Comparison of ENCODE assay signal across 8 mouse cellular contexts in the genomic region with DNA sequence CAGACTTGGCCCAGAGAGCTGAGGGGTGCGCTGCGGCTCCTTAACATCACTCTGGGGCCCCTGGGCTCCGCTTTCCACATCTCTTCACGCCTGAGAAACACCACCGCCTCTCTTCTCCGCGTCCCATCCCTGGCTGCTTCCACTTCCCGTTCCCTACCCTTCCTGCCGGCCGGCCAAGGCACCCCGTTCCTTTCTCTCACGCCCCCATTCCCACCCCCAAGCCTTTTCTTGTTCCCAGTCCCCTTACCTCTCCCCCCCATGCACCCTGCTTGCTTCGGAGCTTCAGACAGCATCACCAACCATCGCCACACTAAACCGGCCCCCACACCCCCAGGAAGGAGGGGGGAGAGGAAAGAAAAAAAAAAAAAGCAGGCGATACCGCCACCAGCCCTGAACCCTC. TPM values are rescaled to one million over a fixed set of nuclear protein-coding genes. Genes with fewer than 3 reads are reported as not detected.
DNase-seq lines count a peak whose midpoint lies in the region; ATAC-seq and TF ChIP-seq lines count a peak whose summit lies in the region.

No protein-coding gene starts in this region.

- DNase-seq in heart, postnatal 25 days (ENCODE audit: low spot score), result no peak
- DNase-seq in brain, embryonic 14.5 days (ENCODE audit: low read depth), result peak; percentile 53
- DNase-seq in hindbrain, embryonic 11.5 days (ENCODE audit: low spot score), result peak; percentile 35
- DNase-seq in thymus, postnatal 25 days, result no peak
- DNase-seq in ovary, postnatal 14 days (ENCODE audit: low spot score), result no peak
- DNase-seq in spleen, postnatal 36 days (ENCODE audit: low spot score in 2 of 2), result no peak

- H3K4me1 ChIP-seq in heart, embryonic 13.5 days, result peaks cover 24% of the 10 kb centered on the region
- peaks cover 8% of the 10 kb centered on the region; the same call in 1 of the 2 replicates for H3K4me1 ChIP-seq in hindbrain, embryonic 11.5 days (replicated peaks; ENCODE audit: control insufficient read depth, insufficient read depth, low read length)
- peaks cover 74% of the 10 kb centered on the region for H3K4me1 ChIP-seq in midbrain, embryonic 12.5 days

- peak overlapping the region; percentile 76 for H3K4me2 ChIP-seq in heart, embryonic 13.5 days
- peak overlapping the region; percentile 58 for H3K4me2 ChIP-seq in hindbrain, embryonic 11.5 days (replicated peaks; ENCODE audit: low read depth, low read length)
- H3K4me2 ChIP-seq in midbrain, embryonic 12.5 days (replicated peaks), result peak overlapping the region; percentile 69

- no peak for TF ChIP-seq POLR2A in brain, embryonic 14.5 days (IDR thresholded peaks at IDR 0.05; ENCODE audit: borderline replicate concordance, extremely low read depth, insufficient read depth, insufficient read length, poor library complexity, severe bottlenecking)

- H3K36me3 ChIP-seq in heart, embryonic 13.5 days, result no peaks in the 10 kb centered on the region
- H3K36me3 ChIP-seq in hindbrain, embryonic 11.5 days (ENCODE audit: control insufficient read depth, insufficient read depth, low read length), result no peaks in the 10 kb centered on the region
- no peaks in the 10 kb centered on the region for H3K36me3 ChIP-seq in midbrain, embryonic 12.5 days

- H3K27me3 ChIP-seq in heart, embryonic 13.5 days (replicated peaks), result peaks cover 99% of the 10 kb centered on the region
- H3K27me3 ChIP-seq in hindbrain, embryonic 11.5 days (ENCODE audit: control insufficient read depth, insufficient read depth, low read length), result peaks cover 22% of the 10 kb centered on the region
- peaks cover 58% of the 10 kb centered on the region for H3K27me3 ChIP-seq in midbrain, embryonic 12.5 days

- TF ChIP-seq CTCF in brain, embryonic 14.5 days (IDR thresholded peaks at IDR 0.05; ENCODE audit: borderline replicate concordance, extremely low read depth, insufficient read depth, insufficient read length), result no peak

- H3K9ac ChIP-seq in heart, embryonic 13.5 days, result no peak overlapping the region
- H3K9ac ChIP-seq in hindbrain, embryonic 11.5 days (ENCODE audit: low read depth, low read length), result peak overlapping the region; percentile 72
- H3K9ac ChIP-seq in midbrain, embryonic 12.5 days (replicated peaks), result peak overlapping the region; percentile 89

- H3K9me3 ChIP-seq in heart, embryonic 13.5 days, result no peaks in the 10 kb centered on the region
- no peaks in the 10 kb centered on the region for H3K9me3 ChIP-seq in hindbrain, embryonic 11.5 days (ENCODE audit: control insufficient read depth, low read length)
- no peaks in the 10 kb centered on the region for H3K9me3 ChIP-seq in midbrain, embryonic 12.5 days

- ATAC-seq in heart, embryonic 13.5 days (ENCODE audit: extremely low read depth, insufficient number of reproducible peaks, low FRiP score, low TSS enrichment), result no peak
- ATAC-seq in hindbrain, embryonic 11.5 days (ENCODE audit: low FRiP score), result no peak
- ATAC-seq in midbrain, embryonic 12.5 days (ENCODE audit: low FRiP score, low read depth), result no peak

- intact Hi-C loops in heart, postnatal 25 days (cut with DNase I), result no loop called here

- H3K4me3 ChIP-seq in heart, embryonic 13.5 days, result peak overlapping the region; percentile 56
- peak overlapping the region; percentile 41 for H3K4me3 ChIP-seq in hindbrain, embryonic 11.5 days (ENCODE audit: low read depth, low read length)
- H3K4me3 ChIP-seq in midbrain, embryonic 12.5 days, result peak overlapping the region; percentile 66

- WGBS in heart, embryonic 13.5 days, result 2% methylated on average over 17 of the region's 17 CpGs
- 3% methylated on average over 14 of the region's 17 CpGs for WGBS in hindbrain, embryonic 11.5 days
- 1% methylated on average over 17 of the region's 17 CpGs for WGBS in midbrain, embryonic 12.5 days

- no peak overlapping the region for H3K27ac ChIP-seq in heart, embryonic 13.5 days (replicated peaks)
- H3K27ac ChIP-seq in hindbrain, embryonic 11.5 days (ENCODE audit: low read depth, low read length), result peak overlapping the region; percentile 82
- peak overlapping the region; percentile 98 for H3K27ac ChIP-seq in midbrain, embryonic 12.5 days (replicated peaks)

RNA-seq across cellular contexts. Expression of a gene that starts 1.2 kb away (rescaled TPM):
- 0.43 and 0.51 TPM in 2 replicates for polyA plus RNA-seq in heart, embryonic 13.5 days (2015; fragmentation: Nextera tagmentation; extraction: Ambion mirVana)
- total RNA-seq in heart, postnatal 25 days (2021), result under 1 TPM; 0.60 to 0.61 TPM
- 44.6 and 57.5 TPM in 2 replicates for polyA plus RNA-seq in brain, embryonic 14.5 days (2012; rRNA removed)
- 40.1 and 51.9 TPM in 2 replicates for polyA plus RNA-seq in hindbrain, embryonic 11.5 days (2014; fragmentation: Nextera tagmentation; extraction: Ambion mirVana)
- 44.0 and 63.7 TPM in 2 replicates for polyA plus RNA-seq in midbrain, embryonic 12.5 days (2016; fragmentation: Nextera tagmentation; extraction: Ambion mirVana)

RNA-seq across cellular contexts. Expression of a gene that starts 42.1 kb away (rescaled TPM):
- polyA plus RNA-seq in heart, embryonic 13.5 days (2015; fragmentation: Nextera tagmentation; extraction: Ambion mirVana), result 5.3 and 6.6 TPM in 2 replicates
- 10 to 100 TPM; 13.6 to 20.2 TPM for total RNA-seq in heart, postnatal 25 days (2021)
- polyA plus RNA-seq in brain, embryonic 14.5 days (2012; rRNA removed), result 19.1 and 19.7 TPM in 2 replicates
- polyA plus RNA-seq in hindbrain, embryonic 11.5 days (2014; fragmentation: Nextera tagmentation; extraction: Ambion mirVana), result 7.3 and 8.5 TPM in 2 replicates
- polyA plus RNA-seq in midbrain, embryonic 12.5 days (2016; fragmentation: Nextera tagmentation; extraction: Ambion mirVana), result 11.7 and 12.2 TPM in 2 replicates

RNA-seq across cellular contexts. Expression of a gene that starts 42.9 kb away (rescaled TPM):
- polyA plus RNA-seq in heart, embryonic 13.5 days (2015; fragmentation: Nextera tagmentation; extraction: Ambion mirVana), result 2.1 TPM in 2 replicates
- 1 to 10 TPM; 8.0 to 9.1 TPM for total RNA-seq in heart, postnatal 25 days (2021)
- 9.0 and 10.0 TPM in 2 replicates for polyA plus RNA-seq in brain, embryonic 14.5 days (2012; rRNA removed)
- polyA plus RNA-seq in hindbrain, embryonic 11.5 days (2014; fragmentation: Nextera tagmentation; extraction: Ambion mirVana), result 2.9 and 3.9 TPM in 2 replicates
- 2.3 and 2.5 TPM in 2 replicates for polyA plus RNA-seq in midbrain, embryonic 12.5 days (2016; fragmentation: Nextera tagmentation; extraction: Ambion mirVana)

RNA-seq across cellular contexts. Expression of a gene that starts 59.3 kb away (rescaled TPM):
- polyA plus RNA-seq in heart, embryonic 13.5 days (2015; fragmentation: Nextera tagmentation; extraction: Ambion mirVana), result 7.8 and 8.2 TPM in 2 replicates
- 10 to 100 TPM; 62.6 to 64.6 TPM for total RNA-seq in heart, postnatal 25 days (2021)
- polyA plus RNA-seq in brain, embryonic 14.5 days (2012; rRNA removed), result 224 and 265 TPM in 2 replicates
- polyA plus RNA-seq in hindbrain, embryonic 11.5 days (2014; fragmentation: Nextera tagmentation; extraction: Ambion mirVana), result 14.1 and 16.1 TPM in 2 replicates
- 17.9 and 19.0 TPM in 2 replicates for polyA plus RNA-seq in midbrain, embryonic 12.5 days (2016; fragmentation: Nextera tagmentation; extraction: Ambion mirVana)

Comparison
In these comparisons a context has a peak if more than half of its experiments do, and no peak if none do; other contexts are left out.
1. DNase-seq: peak in brain, embryonic 14.5 days (single experiment) and hindbrain, embryonic 11.5 days (single experiment); none in heart, postnatal 25 days (single experiment), thymus, postnatal 25 days (single experiment), ovary, postnatal 14 days (single experiment) and spleen, postnatal 36 days (0 of 2).
2. RNA of a gene that starts 1.2 kb away (polyA plus RNA-seq): 44.6 to 57.5 TPM in brain, embryonic 14.5 days, 40.1 to 51.9 TPM in hindbrain, embryonic 11.5 days and 44.0 to 63.7 TPM in midbrain, embryonic 12.5 days; 0.43 to 0.51 TPM in heart, embryonic 13.5 days; every median in the first group is over 10 times any median in the second.
3. Peak in every context shown above with its lines, with median percentiles within 50 percentile points of each other: H3K4me2 ChIP-seq and H3K4me3 ChIP-seq.